Comparison of ENCODE assay signal across 8 mouse cellular contexts in genomic region chr17:73891590-73891989, GRCm38 (mm10). TPM values are rescaled to one million over a fixed set of nuclear protein-coding genes. Genes with fewer than 3 reads are reported as not detected.
DNase-seq lines count a peak whose midpoint lies in the region; ATAC-seq and TF ChIP-seq lines count a peak whose summit lies in the region.

No protein-coding gene starts in this region.

- TF ChIP-seq POLR2A in heart, adult 2 months (IDR thresholded peaks at IDR 0.05; ENCODE audit: insufficient read depth, low read depth, low read length), result no peak

- DNase-seq in heart, adult 2 months, result no peak
- DNase-seq in heart, postnatal 25 days (ENCODE audit: low spot score), result no peak
- peak; percentile 17 for DNase-seq in right cerebral cortex, postnatal 14 days
- DNase-seq in right cerebral cortex, adult 18-20 months, result no peak
- no peak for DNase-seq in urinary bladder, postnatal 36 days (ENCODE audit: low spot score in 2 of 2)
- DNase-seq in hindbrain, embryonic 14.5 days (ENCODE audit: low spot score), result no peak
- DNase-seq in c-Kit-positive CD71-positive TER-119-positive erythroid progenitor cells, embryonic 14.5 days (ENCODE audit: low spot score), result no peak

- 64% methylated on average over 1 of the region's 1 CpGs for WGBS in heart, adult 2 months
- 80% methylated on average over 1 of the region's 1 CpGs for WGBS in hindbrain, embryonic 14.5 days

- H3K4me2 ChIP-seq in hindbrain, embryonic 14.5 days (replicated peaks), result no peak overlapping the region

- no peaks in the 10 kb centered on the region for H3K27me3 ChIP-seq in heart, adult 2 months (ENCODE audit: control insufficient read depth, insufficient read depth, low read length)
- no peaks in the 10 kb centered on the region for H3K27me3 ChIP-seq in hindbrain, embryonic 14.5 days (ENCODE audit: control insufficient read depth, insufficient read depth, low read length)

- peak; percentile 57 for TF ChIP-seq CTCF in heart, adult 2 months (IDR thresholded peaks at IDR 0.05)

- no peaks in the 10 kb centered on the region for H3K4me1 ChIP-seq in heart, adult 2 months (ENCODE audit: control insufficient read depth, insufficient read depth, low read length)
- no peaks in the 10 kb centered on the region for H3K4me1 ChIP-seq in hindbrain, embryonic 14.5 days (replicated peaks; ENCODE audit: control insufficient read depth, insufficient read depth, low read length)

- no peak overlapping the region for H3K27ac ChIP-seq in heart, adult 2 months
- no peak overlapping the region for H3K27ac ChIP-seq in hindbrain, embryonic 14.5 days

- intact Hi-C loops in heart, adult 2 months (cut with DNase I), result no loop called here
- intact Hi-C loops in heart, postnatal 25 days (cut with DNase I), result loop anchor here (5.0 to 10.0 kb wide), 2 partner anchors 131 to 303 kb away; no protein-coding TSS in a partner anchor

- ATAC-seq in hematopoietic stem cell, adult 5-6 weeks (replicated peaks in 1 of 2; ENCODE audit: insufficient read depth in 1 of 2, low FRiP score in 2 of 2, low TSS enrichment in 1 of 2, low read depth in 1 of 2, poor library complexity in 2 of 2, severe bottlenecking in 2 of 2), result peak; percentile 24 to 39; a peak in 1 of 4 replicates
- ATAC-seq in hindbrain, embryonic 14.5 days (ENCODE audit: low FRiP score), result no peak

- H3K9me3 ChIP-seq in hindbrain, embryonic 14.5 days (ENCODE audit: control insufficient read depth, low read length), result no peaks in the 10 kb centered on the region

- H3K36me3 ChIP-seq in heart, adult 2 months (ENCODE audit: control insufficient read depth, insufficient read depth, low read length), result peaks cover 4% of the 10 kb centered on the region
- no peaks in the 10 kb centered on the region for H3K36me3 ChIP-seq in hindbrain, embryonic 14.5 days (replicated peaks; ENCODE audit: control insufficient read depth, insufficient read depth)

- no peaks in the 10 kb centered on the region for H3K79me2 ChIP-seq in heart, adult 2 months (replicated peaks; ENCODE audit: control insufficient read depth, insufficient read depth, low read length)

- no peak overlapping the region for H3K4me3 ChIP-seq in heart, adult 2 months
- H3K4me3 ChIP-seq in hindbrain, embryonic 14.5 days (replicated peaks; ENCODE audit: low read length), result no peak overlapping the region

- H3K9ac ChIP-seq in heart, adult 2 months (ENCODE audit: low read depth, low read length), result no peak overlapping the region
- H3K9ac ChIP-seq in hindbrain, embryonic 14.5 days, result no peak overlapping the region

- no peak for TF ChIP-seq EP300 in heart, adult 2 months (IDR thresholded peaks at IDR 0.05; ENCODE audit: insufficient read depth, low read depth, low read length)

RNA-seq across cellular contexts. Expression of gene Xdh, which starts 58.4 kb away (rescaled TPM):
- total RNA-seq in heart, adult 2 months (2021), result 100 to 1,000 TPM; 134 to 187 TPM
- polyA plus RNA-seq in heart, adult 2 months (2012; rRNA removed), result 51.7 and 59.3 TPM in 2 replicates
- total RNA-seq in heart, postnatal 25 days (2021), result 100 to 1,000 TPM in 1 of 2 experiments, 10 to 100 TPM in 1; 88.2 to 109 TPM
- 7.8 and 17.8 TPM in 2 replicates for total RNA-seq in hematopoietic stem cell, adult 5-6 weeks (2017)
- polyA plus RNA-seq in hindbrain, embryonic 14.5 days (2014; fragmentation: Nextera tagmentation; extraction: Ambion mirVana), result 0.16 and 0.24 TPM in 2 replicates
